Mouse (Mus musculus): ENCODE data around the gene Itfg2. TPM values are rescaled to one million over a fixed set of nuclear protein-coding genes. Genes with fewer than 3 reads are reported as not detected.

Gene Itfg2
- polyA plus RNA-seq, 2 experiments: 29.0 to 34.5 TPM

- Histone ChIP-seq H3K27me3 (ENCODE audit: control insufficient read depth, insufficient read depth, low read length) (no peaks in the 10 kb centered on the region), H3K9me3 (ENCODE audit: control insufficient read depth, low read length) (no peaks in the 10 kb centered on the region), H3K27ac (replicated peaks; ENCODE audit: low read depth, low read length) (no peak overlapping the region), H3K4me1 (ENCODE audit: control insufficient read depth, insufficient read depth, low read length) (no peaks in the 10 kb centered on the region), H3K36me3 (ENCODE audit: control insufficient read depth, insufficient read depth, low read length) (no peaks in the 10 kb centered on the region), H3K4me3 (replicated peaks; ENCODE audit: low read length) (no peak overlapping the region), H3K9ac (ENCODE audit: low read depth, low read length, severe bottlenecking) (no peak overlapping the region), H3K4me2 (replicated peaks; ENCODE audit: low read depth, low read length, severe bottlenecking) (no peak overlapping the region)
- ATAC-seq (ENCODE audit: low FRiP score, low read depth): no peak
- no peak for DNase-seq (ENCODE audit: low spot score)
- WGBS: 71% methylated on average over 7 of the region's 7 CpGs
- no peak for TF ChIP-seq POLR2A (IDR thresholded peaks at IDR 0.05; ENCODE audit: borderline replicate concordance, extremely low read depth, insufficient read depth, insufficient read length)
Measured at GRCm38 (mm10) chr6:128466043-128466442, 41.3 kb upstream of the Itfg2 start.

- Histone ChIP-seq H3K9me3 (ENCODE audit: control insufficient read depth, low read length) (no peaks in the 10 kb centered on the region), H3K4me2 (replicated peaks; ENCODE audit: low read depth, low read length, severe bottlenecking) (no peak overlapping the region), H3K9ac (ENCODE audit: low read depth, low read length, severe bottlenecking) (no peak overlapping the region), H3K27ac (replicated peaks; ENCODE audit: low read depth, low read length) (no peak overlapping the region), H3K27me3 (ENCODE audit: control insufficient read depth, insufficient read depth, low read length) (no peaks in the 10 kb centered on the region), H3K36me3 (ENCODE audit: control insufficient read depth, insufficient read depth, low read length) (no peaks in the 10 kb centered on the region), H3K4me3 (replicated peaks; ENCODE audit: low read length) (no peak overlapping the region), H3K4me1 (ENCODE audit: control insufficient read depth, insufficient read depth, low read length) (no peaks in the 10 kb centered on the region)
- DNase-seq (ENCODE audit: low spot score) (no peak), ATAC-seq (ENCODE audit: low FRiP score, low read depth) (no peak)
- WGBS: 77% methylated on average over 4 of the region's 4 CpGs
- TF ChIP-seq POLR2A (IDR thresholded peaks at IDR 0.05; ENCODE audit: borderline replicate concordance, extremely low read depth, insufficient read depth, insufficient read length): no peak
Measured at GRCm38 (mm10) chr6:128464996-128465395, 40.3 kb upstream of the Itfg2 start.

GRCm38 (mm10) chr6:128461606-128462005 lies 36.9 kb upstream of the Itfg2 start:
- no peak for TF ChIP-seq POLR2A (IDR thresholded peaks at IDR 0.05; ENCODE audit: borderline replicate concordance, extremely low read depth, insufficient read depth, insufficient read length)
- no peaks in the 10 kb centered on the region for H3K9me3 ChIP-seq (ENCODE audit: control insufficient read depth, low read length)
- DNase-seq (ENCODE audit: low spot score): no peak
- H3K4me3 ChIP-seq (replicated peaks; ENCODE audit: low read length): no peak overlapping the region
- H3K27me3 ChIP-seq (ENCODE audit: control insufficient read depth, insufficient read depth, low read length): no peaks in the 10 kb centered on the region
- H3K4me1 ChIP-seq (ENCODE audit: control insufficient read depth, insufficient read depth, low read length): no peaks in the 10 kb centered on the region
- H3K27ac ChIP-seq (replicated peaks; ENCODE audit: low read depth, low read length): no peak overlapping the region
- no peak for ATAC-seq (ENCODE audit: low FRiP score, low read depth)
- no peak overlapping the region for H3K9ac ChIP-seq (ENCODE audit: low read depth, low read length, severe bottlenecking)
- H3K36me3 ChIP-seq (ENCODE audit: control insufficient read depth, insufficient read depth, low read length): no peaks in the 10 kb centered on the region
- H3K4me2 ChIP-seq (replicated peaks; ENCODE audit: low read depth, low read length, severe bottlenecking): no peak overlapping the region

GRCm38 (mm10) chr6:128460729-128461503 lies 36.2 kb upstream of the Itfg2 start:
- no peaks in the 10 kb centered on the region for H3K4me1 ChIP-seq (ENCODE audit: control insufficient read depth, insufficient read depth, low read length)
- no peak overlapping the region for H3K4me3 ChIP-seq (replicated peaks; ENCODE audit: low read length)
- TF ChIP-seq POLR2A (IDR thresholded peaks at IDR 0.05; ENCODE audit: borderline replicate concordance, extremely low read depth, insufficient read depth, insufficient read length): no peak
- H3K9ac ChIP-seq (ENCODE audit: low read depth, low read length, severe bottlenecking): no peak overlapping the region
- H3K27me3 ChIP-seq (ENCODE audit: control insufficient read depth, insufficient read depth, low read length): no peaks in the 10 kb centered on the region
- 77% methylated on average over 14 of the region's 14 CpGs for WGBS
- H3K36me3 ChIP-seq (ENCODE audit: control insufficient read depth, insufficient read depth, low read length): no peaks in the 10 kb centered on the region
- H3K27ac ChIP-seq (replicated peaks; ENCODE audit: low read depth, low read length): no peak overlapping the region
- no peak overlapping the region for H3K4me2 ChIP-seq (replicated peaks; ENCODE audit: low read depth, low read length, severe bottlenecking)
- no peaks in the 10 kb centered on the region for H3K9me3 ChIP-seq (ENCODE audit: control insufficient read depth, low read length)
- ATAC-seq (ENCODE audit: low FRiP score, low read depth) (no peak), DNase-seq (ENCODE audit: low spot score) (no peak)

GRCm38 (mm10) chr6:128460321-128460720 lies 35.6 kb upstream of the Itfg2 start:
- WGBS: 27% methylated on average over 2 of the region's 2 CpGs
- H3K4me2 ChIP-seq (replicated peaks; ENCODE audit: low read depth, low read length, severe bottlenecking): no peak overlapping the region
- ATAC-seq (ENCODE audit: low FRiP score, low read depth): no peak
- no peak for TF ChIP-seq POLR2A (IDR thresholded peaks at IDR 0.05; ENCODE audit: borderline replicate concordance, extremely low read depth, insufficient read depth, insufficient read length)
- DNase-seq (ENCODE audit: low spot score): no peak
- H3K27ac ChIP-seq (replicated peaks; ENCODE audit: low read depth, low read length): no peak overlapping the region
- H3K27me3 ChIP-seq (ENCODE audit: control insufficient read depth, insufficient read depth, low read length): no peaks in the 10 kb centered on the region
- no peaks in the 10 kb centered on the region for H3K9me3 ChIP-seq (ENCODE audit: control insufficient read depth, low read length)
- H3K36me3 ChIP-seq (ENCODE audit: control insufficient read depth, insufficient read depth, low read length): no peaks in the 10 kb centered on the region
- H3K4me1 ChIP-seq (ENCODE audit: control insufficient read depth, insufficient read depth, low read length): no peaks in the 10 kb centered on the region
- H3K4me3 ChIP-seq (replicated peaks; ENCODE audit: low read length): no peak overlapping the region
- H3K9ac ChIP-seq (ENCODE audit: low read depth, low read length, severe bottlenecking): no peak overlapping the region
